Mouse (Mus musculus): ENCODE data around the gene Rhno1. TPM values are rescaled to one million over a fixed set of nuclear protein-coding genes. Genes with fewer than 3 reads are reported as not detected.
A peak's percentile ranks its signal among the peaks of the same experiment; 100 is the strongest.

Gene Rhno1
- polyA plus RNA-seq, 1 experiment from 2014 or later: 39.5 TPM

DNA sequence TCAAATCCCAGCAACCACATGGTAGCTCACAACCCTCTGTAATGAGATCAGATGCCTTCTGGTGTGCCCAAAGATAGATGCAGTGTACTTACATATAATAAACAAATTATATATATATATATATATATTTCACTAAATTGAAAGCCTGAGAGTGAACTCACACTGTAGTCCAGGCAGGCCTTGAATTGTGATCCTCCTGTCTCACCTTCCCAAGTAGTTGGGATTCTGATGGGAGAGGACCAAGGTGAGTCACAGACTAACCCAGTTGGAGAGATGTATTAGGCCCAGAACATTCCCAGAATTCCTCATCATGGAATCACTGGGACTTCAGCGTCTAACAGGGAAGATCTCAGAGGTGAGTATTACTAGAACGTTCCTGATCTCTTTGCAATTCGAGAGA is 36.3 kb upstream of the Rhno1 start, which contains the start of gene Nrip2:
TSS of gene Nrip2 (plus strand) at position 301 of the 400 bp plus-strand sequence.
- 60% methylated on average over 3 of the region's 3 CpGs for WGBS
- TF ChIP-seq CTCF (IDR thresholded peaks at IDR 0.05; ENCODE audit: low read depth): no peak
- H3K27ac ChIP-seq (ENCODE audit: low read depth, low read length): no peak within 1 kb of the TSS
- peak within 1 kb of the TSS; percentile 29 for H3K4me3 ChIP-seq (ENCODE audit: low read depth, low read length)
- H3K36me3 ChIP-seq (ENCODE audit: control insufficient read depth, insufficient read depth): no peaks in the 10 kb centered on the region
- H3K9me3 ChIP-seq (ENCODE audit: control insufficient read depth): no peaks in the 10 kb centered on the region
- no peaks in the 10 kb centered on the region for H3K27me3 ChIP-seq (replicated peaks; ENCODE audit: control insufficient read depth, insufficient read depth, low read length)
- peak within 1 kb of the TSS; percentile 56 for H3K4me2 ChIP-seq (replicated peaks; ENCODE audit: low read depth)
- ATAC-seq: no peak
- no peaks in the 10 kb centered on the region for H3K4me1 ChIP-seq (replicated peaks; ENCODE audit: control insufficient read depth, insufficient read depth, low read length)
- 0 out of 2 replicates have a peak within 1 kb of the TSS, but pooled peaks have one; percentile 27 for H3K9ac ChIP-seq (ENCODE audit: low read depth, low read length)

DNA sequence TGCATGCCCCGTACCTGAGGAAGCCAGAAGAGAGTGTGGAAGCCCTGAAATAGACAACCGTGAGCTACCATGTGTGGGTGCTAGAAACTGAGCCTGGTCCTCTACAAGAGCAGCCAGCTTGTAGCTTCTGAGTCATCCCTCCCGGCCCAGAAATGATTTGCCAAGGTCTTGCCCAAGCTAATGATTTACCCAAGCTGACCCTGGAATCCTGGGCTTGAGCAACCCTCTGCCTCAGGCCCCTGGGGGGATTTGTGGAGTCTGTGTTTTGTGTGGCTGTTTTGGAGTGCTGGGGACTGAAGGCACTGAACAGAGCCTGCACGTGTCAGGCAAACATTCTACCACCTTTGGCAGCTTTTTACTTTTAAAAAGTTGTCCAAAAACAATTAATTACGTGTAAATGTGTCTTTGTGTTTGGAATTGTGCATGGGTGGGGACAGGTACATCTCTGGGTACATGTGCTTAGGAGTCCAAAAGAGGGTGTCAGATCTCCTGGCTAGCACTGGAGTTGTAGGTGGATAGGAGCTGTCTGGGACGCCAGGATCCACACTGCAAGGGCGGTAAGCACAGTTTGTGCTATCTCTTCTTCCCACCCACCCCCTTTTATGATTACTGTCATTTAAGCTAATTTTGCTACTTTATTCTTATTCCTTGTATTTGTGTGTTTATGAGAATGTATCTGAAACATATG is 35.0 kb upstream of the Rhno1 start:
- Histone ChIP-seq H3K36me3 (ENCODE audit: control insufficient read depth, insufficient read depth) (no peaks in the 10 kb centered on the region), H3K9ac (ENCODE audit: low read depth, low read length) (no peak overlapping the region), H3K4me3 (ENCODE audit: low read depth, low read length) (no peak overlapping the region), H3K4me2 (replicated peaks; ENCODE audit: low read depth) (no peak overlapping the region), H3K27me3 (replicated peaks; ENCODE audit: control insufficient read depth, insufficient read depth, low read length) (no peaks in the 10 kb centered on the region), H3K27ac (ENCODE audit: low read depth, low read length) (no peak overlapping the region), H3K9me3 (ENCODE audit: control insufficient read depth) (no peaks in the 10 kb centered on the region), H3K4me1 (replicated peaks; ENCODE audit: control insufficient read depth, insufficient read depth, low read length) (no peaks in the 10 kb centered on the region)
- WGBS: 54% methylated on average over 7 of the region's 7 CpGs
- TF ChIP-seq CTCF (IDR thresholded peaks at IDR 0.05; ENCODE audit: low read depth): no peak
- ATAC-seq: peak; percentile 67; the same call in 1 of the 2 replicates

DNA sequence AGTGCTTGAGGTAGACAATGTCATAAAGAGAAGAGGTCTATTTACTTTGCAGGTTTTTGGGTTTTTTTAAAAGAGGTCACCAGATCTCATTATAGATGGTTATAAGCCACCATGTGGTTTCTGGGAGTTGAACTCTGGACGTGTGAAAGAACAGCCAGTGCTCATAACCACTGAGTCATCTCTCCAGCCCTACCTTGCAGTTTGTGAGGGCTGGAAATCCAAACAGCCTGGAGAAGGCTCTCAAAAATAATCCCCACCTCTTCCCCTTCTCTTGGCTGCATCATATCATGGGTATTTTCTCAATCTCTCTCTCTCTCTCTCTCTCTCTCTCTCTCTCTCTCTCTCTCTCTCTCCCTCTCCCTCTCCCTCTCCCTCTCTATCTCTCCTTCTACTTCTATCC is 28.0 kb upstream of the Rhno1 start:
- Histone ChIP-seq H3K9me3 (ENCODE audit: control insufficient read depth) (no peaks in the 10 kb centered on the region), H3K4me3 (ENCODE audit: low read depth, low read length) (no peak overlapping the region), H3K9ac (ENCODE audit: low read depth, low read length) (no peak overlapping the region), H3K36me3 (ENCODE audit: control insufficient read depth, insufficient read depth) (no peaks in the 10 kb centered on the region), H3K4me1 (replicated peaks; ENCODE audit: control insufficient read depth, insufficient read depth, low read length) (no peaks in the 10 kb centered on the region), H3K27me3 (replicated peaks; ENCODE audit: control insufficient read depth, insufficient read depth, low read length) (no peaks in the 10 kb centered on the region), H3K27ac (ENCODE audit: low read depth, low read length) (no peak overlapping the region), H3K4me2 (replicated peaks; ENCODE audit: low read depth) (no peak overlapping the region)
- no peak for ATAC-seq
- 26% methylated on average over 1 of the region's 1 CpGs for WGBS
- TF ChIP-seq CTCF (IDR thresholded peaks at IDR 0.05; ENCODE audit: low read depth): no peak

DNA sequence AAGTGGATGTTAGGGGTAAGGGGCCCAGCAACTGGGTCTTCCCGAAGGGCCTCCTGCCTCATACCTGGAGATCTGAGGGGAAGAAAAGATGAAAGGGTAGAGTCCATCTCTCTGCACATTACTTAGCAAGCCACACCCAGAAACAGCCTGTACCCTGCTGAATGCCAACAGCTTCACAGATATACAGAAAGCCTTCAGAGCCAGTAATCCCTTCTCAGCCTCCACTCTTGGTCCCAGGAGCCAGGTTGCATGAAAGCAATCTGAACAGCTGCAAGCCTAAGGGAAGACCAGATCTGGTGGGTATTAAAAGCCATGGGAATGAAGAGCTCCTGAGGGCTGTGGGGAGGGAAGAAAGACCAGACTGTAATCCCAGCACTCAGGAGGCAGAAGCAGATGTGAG is 26.5 kb upstream of the Rhno1 start:
- no peaks in the 10 kb centered on the region for H3K27me3 ChIP-seq (replicated peaks; ENCODE audit: control insufficient read depth, insufficient read depth, low read length)
- H3K4me1 ChIP-seq (replicated peaks; ENCODE audit: control insufficient read depth, insufficient read depth, low read length): no peaks in the 10 kb centered on the region
- H3K9me3 ChIP-seq (ENCODE audit: control insufficient read depth): no peaks in the 10 kb centered on the region
- WGBS: 39% methylated on average over 1 of the region's 1 CpGs
- no peaks in the 10 kb centered on the region for H3K36me3 ChIP-seq (ENCODE audit: control insufficient read depth, insufficient read depth)
- H3K4me2 ChIP-seq (replicated peaks; ENCODE audit: low read depth): peak overlapping the region; percentile 10; the same call in 1 of the 2 replicates
- peak; percentile 68 for ATAC-seq
- H3K27ac ChIP-seq (ENCODE audit: low read depth, low read length): peak overlapping the region; percentile 24; the same call in 1 of the 2 replicates
- no peak overlapping the region for H3K4me3 ChIP-seq (ENCODE audit: low read depth, low read length)
- no peak overlapping the region for H3K9ac ChIP-seq (ENCODE audit: low read depth, low read length)
- no peak for TF ChIP-seq CTCF (IDR thresholded peaks at IDR 0.05; ENCODE audit: low read depth)

DNA sequence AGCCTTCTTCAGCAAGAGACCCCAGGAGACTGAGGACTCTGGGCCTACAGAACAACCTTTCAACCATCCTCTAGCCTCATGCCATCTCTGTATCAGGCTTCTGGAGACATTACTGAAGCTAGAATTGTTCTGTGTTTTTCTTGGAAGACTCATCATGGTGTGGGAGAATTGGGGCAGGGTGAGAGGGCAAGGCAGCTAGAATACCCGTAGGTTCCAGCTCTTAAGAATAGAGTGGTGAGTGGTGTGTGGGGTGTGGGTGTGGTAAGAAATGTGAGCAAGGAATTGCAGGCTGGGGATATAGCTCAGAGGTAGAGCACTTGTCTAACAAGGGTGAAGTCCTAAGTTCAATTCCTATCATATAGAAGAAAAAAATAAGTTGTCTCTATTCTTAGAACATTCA is 22.3 kb upstream of the Rhno1 start:
- Histone ChIP-seq H3K4me2 (replicated peaks; ENCODE audit: low read depth) (no peak overlapping the region), H3K36me3 (ENCODE audit: control insufficient read depth, insufficient read depth) (no peaks in the 10 kb centered on the region), H3K4me1 (replicated peaks; ENCODE audit: control insufficient read depth, insufficient read depth, low read length) (no peaks in the 10 kb centered on the region), H3K27ac (ENCODE audit: low read depth, low read length) (no peak overlapping the region), H3K27me3 (replicated peaks; ENCODE audit: control insufficient read depth, insufficient read depth, low read length) (no peaks in the 10 kb centered on the region), H3K4me3 (ENCODE audit: low read depth, low read length) (no peak overlapping the region), H3K9me3 (ENCODE audit: control insufficient read depth) (no peaks in the 10 kb centered on the region), H3K9ac (ENCODE audit: low read depth, low read length) (no peak overlapping the region)
- TF ChIP-seq CTCF (IDR thresholded peaks at IDR 0.05; ENCODE audit: low read depth): no peak
- ATAC-seq: peak; percentile 45; the same call in 1 of the 2 replicates
- 40% methylated on average over 1 of the region's 1 CpGs for WGBS

DNA sequence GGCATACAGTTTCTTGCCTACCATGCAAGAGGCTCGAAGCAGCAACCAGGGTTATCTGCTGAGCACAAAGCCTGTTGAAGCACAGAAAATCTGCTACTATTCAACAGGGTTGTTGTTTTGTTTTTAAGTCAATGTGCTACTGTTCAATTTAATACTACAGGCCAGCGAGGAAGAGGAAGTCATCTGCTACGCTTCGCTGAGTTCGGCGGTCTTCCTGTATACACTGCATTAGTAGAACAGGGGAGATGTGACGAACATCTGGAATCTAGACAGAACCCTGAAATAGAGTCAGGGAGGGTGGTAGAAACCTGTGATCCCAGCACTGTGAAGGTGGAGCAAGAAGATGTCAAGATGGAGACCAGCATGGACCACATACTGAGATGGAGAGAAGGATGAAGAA is 21.0 kb upstream of the Rhno1 start:
- H3K27ac ChIP-seq (ENCODE audit: low read depth, low read length): no peak overlapping the region
- no peak overlapping the region for H3K9ac ChIP-seq (ENCODE audit: low read depth, low read length)
- no peak for TF ChIP-seq CTCF (IDR thresholded peaks at IDR 0.05; ENCODE audit: low read depth)
- WGBS: 75% methylated on average over 7 of the region's 7 CpGs
- no peak overlapping the region for H3K4me2 ChIP-seq (replicated peaks; ENCODE audit: low read depth)
- no peaks in the 10 kb centered on the region for H3K9me3 ChIP-seq (ENCODE audit: control insufficient read depth)
- no peak overlapping the region for H3K4me3 ChIP-seq (ENCODE audit: low read depth, low read length)
- no peak for ATAC-seq
- H3K36me3 ChIP-seq (ENCODE audit: control insufficient read depth, insufficient read depth): no peaks in the 10 kb centered on the region
- no peaks in the 10 kb centered on the region for H3K4me1 ChIP-seq (replicated peaks; ENCODE audit: control insufficient read depth, insufficient read depth, low read length)
- no peaks in the 10 kb centered on the region for H3K27me3 ChIP-seq (replicated peaks; ENCODE audit: control insufficient read depth, insufficient read depth, low read length)
